Mouse (Mus musculus): ENCODE data around the gene Klre1. TPM values are rescaled to one million over a fixed set of nuclear protein-coding genes. Genes with fewer than 3 reads are reported as not detected.

Gene Klre1
- total RNA-seq (2023): 0.77 TPM

DNA sequence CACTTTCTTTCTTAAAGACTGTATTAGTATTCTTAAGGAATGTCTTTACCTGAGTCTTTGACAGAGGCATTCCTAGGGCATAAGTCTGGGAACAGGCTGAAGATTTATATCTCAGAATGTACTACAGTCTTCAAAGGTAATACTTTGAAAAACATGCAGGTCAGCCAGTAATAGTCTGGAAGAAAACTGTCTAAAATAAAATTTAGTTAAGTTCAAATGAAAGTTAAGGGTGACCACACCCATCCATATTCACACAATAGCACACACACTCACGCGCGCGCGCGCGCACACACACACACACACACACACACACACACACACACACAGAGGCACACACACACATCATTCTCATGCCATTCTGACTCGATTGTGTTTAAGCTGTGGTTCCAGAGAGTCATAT, at the start of gene Klre1:
Gene Klre1 (plus strand): TSS at position 301 of the 400 bp plus-strand sequence.

DNA sequence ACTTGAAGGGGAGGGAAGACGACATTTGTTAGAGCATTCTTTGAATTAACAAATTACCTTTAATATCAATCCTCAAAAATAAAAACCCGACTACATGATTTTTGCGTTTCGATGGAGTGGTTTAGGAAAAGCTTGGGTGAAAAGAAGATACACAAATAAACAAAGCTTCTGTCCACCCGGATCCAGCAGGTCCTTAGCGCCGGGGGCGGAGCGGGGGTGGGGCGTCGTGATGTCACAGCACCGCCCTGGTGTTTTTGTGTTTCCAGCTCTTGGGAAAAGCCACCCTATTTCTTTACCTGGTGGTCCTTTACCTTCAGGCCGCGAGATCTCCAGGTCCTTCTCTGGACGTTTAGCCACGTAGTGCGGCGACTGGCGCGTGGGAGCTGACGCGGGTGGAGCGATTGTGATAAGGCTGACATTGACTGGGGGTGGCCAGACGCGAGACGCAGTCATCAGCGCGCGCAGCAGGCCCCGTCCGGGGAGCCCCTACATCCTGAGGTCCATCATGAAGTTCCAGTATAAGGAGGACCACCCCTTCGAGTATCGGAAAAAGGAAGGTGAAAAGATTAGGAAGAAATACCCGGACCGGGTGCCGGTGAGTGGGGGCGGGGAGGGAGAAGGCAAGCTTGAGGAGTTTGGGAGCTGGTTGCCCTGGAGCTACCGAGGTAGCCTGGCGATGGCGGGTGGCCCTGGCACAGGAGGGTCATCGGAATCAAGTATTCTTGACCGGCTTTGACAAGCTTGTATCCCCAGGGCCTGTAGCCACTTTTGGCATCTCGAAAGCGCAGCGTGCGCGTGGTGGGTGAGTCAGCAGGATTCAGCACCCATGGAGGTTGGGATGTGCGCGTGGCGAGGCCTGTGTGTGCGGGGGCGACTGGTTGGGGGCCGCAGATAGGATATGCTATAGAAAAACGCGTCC, 44.5 kb upstream of the Klre1 start, which contains the start of gene Gabarapl1:
Gene Gabarapl1 (plus strand): TSS at position 219 of the 919 bp plus-strand sequence.

DNA sequence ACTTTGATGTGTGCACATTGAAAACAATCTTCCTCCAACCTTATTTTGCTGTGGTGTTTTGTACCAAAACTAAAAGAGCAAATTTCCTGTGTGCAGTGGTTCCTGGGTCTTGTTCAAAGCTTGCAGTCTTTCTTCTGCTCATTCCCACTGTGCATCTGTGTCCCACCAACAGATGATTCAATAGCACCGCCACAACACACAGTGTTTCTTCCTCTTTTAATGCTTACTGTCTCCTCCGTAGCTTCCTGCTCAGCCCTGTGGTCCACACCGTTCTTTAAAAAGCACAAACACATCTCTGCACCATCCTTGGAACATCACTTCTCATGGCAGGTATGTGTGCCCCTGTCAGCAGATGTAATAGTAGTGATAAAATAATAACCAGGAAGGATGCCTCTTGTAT, 13.8 kb downstream of the Klre1 start, which contains the start of gene Klrd1:
Gene Klrd1 (plus strand): TSS at position 275 of the 400 bp plus-strand sequence.

DNA sequence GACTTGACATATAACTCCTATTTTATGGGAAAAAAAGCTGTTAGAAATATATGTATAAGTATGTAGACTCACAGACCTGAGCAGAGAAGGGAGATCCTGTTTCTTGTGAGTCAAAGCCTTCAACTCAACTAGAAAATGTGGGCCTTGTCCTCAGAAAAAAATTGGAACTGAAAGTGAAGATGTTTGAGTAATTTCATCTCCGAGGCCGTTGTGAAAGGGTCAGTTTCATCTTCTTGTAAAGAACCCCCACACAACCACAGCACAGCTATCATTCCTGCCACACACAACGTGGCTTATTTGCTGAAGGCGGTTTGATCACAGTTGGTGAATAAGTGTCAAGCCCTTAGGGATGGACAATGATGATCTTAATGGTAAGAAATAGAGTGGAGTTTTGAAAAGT, 46.0 kb downstream of the Klre1 start, which contains the start of gene Klrk1:
Gene Klrk1 (minus strand): TSS at position 130 of the 400 bp plus-strand sequence.

Other genes starting within 250 kb of the Klre1 start
- gene 4922502D21Rik, start 246.1 kb upstream of the Klre1 start, total RNA-seq (2023): not detected
- 1.5 TPM for gene Clec12a, start 235.2 kb upstream of the Klre1 start, total RNA-seq (2023)
- gene Clec12b, start 192.0 kb upstream of the Klre1 start, total RNA-seq (2023): not detected
- gene Clec1b, start 180.6 kb upstream of the Klre1 start, total RNA-seq (2023): not detected
- gene Clec9a, start 169.0 kb upstream of the Klre1 start, total RNA-seq (2023): 1.8 TPM
- gene Clec1a, start 125.9 kb upstream of the Klre1 start, total RNA-seq (2023): not detected
- gene Olr1, start 70.7 kb upstream of the Klre1 start, total RNA-seq (2023): not detected
- gene Tmem52b, start 65.3 kb upstream of the Klre1 start, total RNA-seq (2023): not detected
- 14.5 TPM for gene Gabarapl1, start 44.7 kb upstream of the Klre1 start, total RNA-seq (2023)
- gene Klrd1, start 13.9 kb downstream of the Klre1 start, total RNA-seq (2023): 205 TPM
- gene Klrk1, start 46.0 kb downstream of the Klre1 start, total RNA-seq (2023): 2.4 TPM
- gene Klrc3, start 65.4 kb downstream of the Klre1 start, total RNA-seq (2023): not detected
- 0.15 TPM for gene Klrc2, start 82.8 kb downstream of the Klre1 start, total RNA-seq (2023)
- gene Klrc1, start 101.1 kb downstream of the Klre1 start, total RNA-seq (2023): 1.3 TPM
- gene Klri1, start 139.2 kb downstream of the Klre1 start, total RNA-seq (2023): 1.1 TPM
- 0.49 TPM for gene Klri2, start 162.6 kb downstream of the Klre1 start, total RNA-seq (2023)
- not detected for gene Gm156, start 206.4 kb downstream of the Klre1 start, total RNA-seq (2023)